Mouse (Mus musculus): ENCODE data around the gene Hmgcl.

Gene Hmgcl

DNA sequence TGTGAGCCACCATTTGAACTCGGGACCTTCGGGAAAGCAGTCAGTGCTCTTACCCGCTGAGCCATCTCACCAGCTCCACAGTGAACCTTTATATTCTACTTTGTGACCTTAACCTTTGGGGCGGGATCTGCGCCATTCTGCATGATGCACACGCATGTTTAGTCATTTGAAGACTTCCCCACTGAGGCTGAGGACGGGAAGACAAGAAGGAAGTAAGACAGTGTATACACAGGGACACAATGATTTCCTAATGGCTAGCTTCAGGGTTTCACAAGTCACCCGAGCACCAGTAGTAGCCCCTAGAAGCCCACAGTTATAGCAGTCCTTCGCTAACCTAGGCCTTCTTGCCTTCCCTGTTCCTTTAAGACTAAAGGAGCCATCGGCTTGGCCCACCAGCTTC, 542 bp upstream of the Hmgcl start:
- TF ChIP-seq GATA4 (IDR thresholded peaks at IDR 0.05; ENCODE audit: insufficient replicate concordance, low read length), result no peak

DNA sequence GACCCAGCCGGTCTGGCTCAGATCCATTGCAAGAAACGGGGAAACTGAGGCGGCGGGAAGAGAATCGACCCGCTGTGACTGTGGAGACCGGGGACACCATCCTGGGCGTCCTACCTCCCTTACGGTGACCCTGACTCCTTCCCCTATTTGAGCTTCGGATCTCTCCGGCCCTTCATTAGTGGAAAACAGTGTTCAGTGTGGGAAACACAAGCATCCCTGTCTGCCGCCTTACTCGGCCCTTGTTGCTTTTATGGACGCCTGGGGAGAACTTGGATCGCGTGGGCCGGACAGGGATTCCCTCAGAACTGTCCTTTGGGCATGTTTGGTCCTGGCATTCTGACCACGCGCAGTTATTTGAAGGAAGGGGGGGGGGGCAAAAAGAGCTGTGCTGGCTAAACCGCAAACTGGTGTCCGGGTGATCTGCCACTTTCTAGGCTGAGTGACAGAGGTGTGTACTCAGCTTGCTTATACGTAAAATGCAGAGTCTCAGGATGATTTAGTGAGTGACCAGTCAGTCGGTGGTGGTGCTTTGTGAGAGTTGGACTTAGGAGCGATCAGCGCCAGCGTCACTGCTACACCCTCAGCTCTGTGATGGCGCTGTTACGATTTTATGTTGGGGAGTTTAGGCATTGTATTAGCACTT, 532 bp downstream of the Hmgcl start:
- no peak for TF ChIP-seq GATA4 (IDR thresholded peaks at IDR 0.05; ENCODE audit: insufficient replicate concordance, low read length)

DNA sequence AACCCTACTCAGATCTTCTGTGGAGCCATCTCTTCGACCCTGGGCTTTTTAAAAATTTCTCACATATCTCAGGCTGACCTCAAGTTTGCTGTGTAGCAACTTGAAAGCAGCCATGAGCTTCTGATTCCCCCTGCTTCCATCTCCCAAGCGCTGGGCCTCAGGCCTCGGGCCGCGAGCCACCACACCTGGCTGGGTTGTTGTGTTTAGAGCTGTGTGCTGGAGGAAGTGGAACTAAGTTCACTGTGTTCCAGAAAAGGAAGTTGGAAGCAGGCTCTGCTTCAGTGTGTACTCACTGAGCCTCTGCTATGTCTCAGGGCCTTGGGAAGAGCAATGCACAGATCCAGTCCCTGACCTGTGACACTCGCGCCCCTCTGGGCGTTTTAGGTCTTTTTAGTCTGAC, 1.9 kb downstream of the Hmgcl start:
- no peak for TF ChIP-seq GATA4 (IDR thresholded peaks at IDR 0.05; ENCODE audit: insufficient replicate concordance, low read length)

DNA sequence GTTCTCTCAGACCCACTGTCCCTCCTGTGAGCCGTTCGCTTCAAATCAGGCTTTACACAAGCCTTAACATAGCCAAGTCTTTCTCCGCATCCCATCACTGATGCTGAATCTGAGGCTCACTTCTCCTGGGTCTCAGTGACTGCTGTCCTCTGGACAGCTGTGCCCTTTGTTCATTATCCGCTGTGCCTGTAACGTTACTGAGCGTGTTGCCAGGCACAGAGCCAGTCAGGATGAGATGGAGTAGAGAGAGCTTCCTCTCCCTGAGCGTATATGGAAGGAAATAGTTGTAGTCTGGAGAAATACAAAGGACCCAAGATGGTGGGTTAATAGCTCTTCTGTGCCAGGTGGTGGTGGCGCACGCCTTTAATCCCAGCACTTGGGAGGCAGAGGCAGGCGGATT, 3.2 kb downstream of the Hmgcl start:
- no peak for TF ChIP-seq GATA4 (IDR thresholded peaks at IDR 0.05; ENCODE audit: insufficient replicate concordance, low read length)

DNA sequence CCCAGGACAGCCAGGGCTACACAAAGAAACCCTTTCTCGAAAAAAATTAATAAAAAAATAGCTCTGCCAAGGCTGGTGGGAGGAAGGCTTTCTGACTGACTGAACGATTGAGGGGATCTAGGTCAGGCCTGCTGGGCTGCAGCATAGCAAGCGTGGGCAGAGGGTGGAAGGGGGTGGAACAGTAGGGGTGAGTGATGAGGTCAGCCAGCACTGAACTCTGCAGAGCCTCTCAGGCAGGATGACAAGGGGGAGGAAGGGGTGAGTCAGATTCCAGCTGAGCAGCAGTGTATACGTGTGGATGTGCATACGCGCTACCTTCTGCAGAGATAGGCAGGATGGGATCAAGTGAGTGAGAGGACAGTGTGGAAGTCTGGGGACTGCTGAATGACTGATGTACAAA, 3.7 kb downstream of the Hmgcl start:
- TF ChIP-seq GATA4 (IDR thresholded peaks at IDR 0.05; ENCODE audit: insufficient replicate concordance, low read length), result no peak

DNA sequence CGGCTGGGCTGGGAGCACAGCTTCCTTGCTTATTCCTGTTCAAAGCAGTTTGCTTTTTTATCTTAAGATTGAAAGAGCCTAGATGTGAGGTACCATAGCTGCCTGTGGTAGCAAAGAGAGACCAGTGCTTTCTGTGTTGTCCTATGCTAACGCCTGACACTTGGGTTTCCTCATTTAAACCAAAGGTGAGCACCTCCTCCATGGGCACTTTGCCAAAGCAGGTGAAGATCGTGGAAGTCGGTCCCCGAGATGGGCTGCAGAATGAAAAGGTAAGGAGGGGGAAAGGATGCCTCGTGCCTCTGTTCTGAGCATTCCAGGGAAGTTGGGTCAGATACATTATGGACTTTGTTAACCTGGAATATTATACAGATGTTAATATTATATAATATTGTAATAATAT, 4.1 kb downstream of the Hmgcl start:
- no peak for TF ChIP-seq GATA4 (IDR thresholded peaks at IDR 0.05; ENCODE audit: insufficient replicate concordance, low read length)

DNA sequence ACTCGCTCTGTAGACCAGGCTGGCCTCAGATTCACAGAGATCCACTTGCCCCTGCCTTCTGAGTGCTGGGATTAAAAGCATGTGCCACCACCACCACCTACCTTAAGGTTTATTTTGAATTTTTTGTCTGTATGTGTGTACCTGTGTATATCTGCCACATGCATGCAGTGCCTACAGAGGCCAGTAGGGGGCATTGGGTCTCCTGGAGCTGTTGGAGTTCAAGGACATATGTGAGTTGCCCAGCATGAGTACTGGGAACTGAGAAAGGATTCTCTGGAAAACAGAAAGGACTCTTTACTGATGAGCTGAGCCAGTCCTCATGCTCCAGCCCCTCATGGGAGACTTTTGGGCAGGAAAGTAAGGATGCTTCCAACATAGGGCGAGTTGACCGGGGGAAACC, 5.3 kb downstream of the Hmgcl start:
- no peak for TF ChIP-seq GATA4 (IDR thresholded peaks at IDR 0.05; ENCODE audit: insufficient replicate concordance, low read length)

DNA sequence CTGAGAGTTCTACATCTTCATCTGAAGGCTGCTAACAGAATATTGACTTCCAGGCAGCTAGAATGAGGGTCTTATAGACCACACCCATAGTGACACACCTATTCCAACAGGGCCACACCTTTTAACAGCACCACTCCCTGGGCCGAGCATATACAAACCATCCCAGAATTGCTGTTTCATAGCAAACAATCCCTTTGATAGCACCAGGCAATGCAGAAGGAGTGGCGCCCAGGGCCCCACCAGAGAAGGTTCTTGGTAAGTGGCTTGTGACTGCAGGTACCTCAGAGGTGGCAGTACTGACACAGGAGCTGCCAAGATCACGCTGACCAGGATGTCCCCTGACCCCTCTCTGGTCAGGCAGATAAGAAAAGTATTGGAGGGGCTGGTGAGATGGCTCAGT, 6.9 kb downstream of the Hmgcl start:
- no peak for TF ChIP-seq GATA4 (IDR thresholded peaks at IDR 0.05; ENCODE audit: insufficient replicate concordance, low read length)

DNA sequence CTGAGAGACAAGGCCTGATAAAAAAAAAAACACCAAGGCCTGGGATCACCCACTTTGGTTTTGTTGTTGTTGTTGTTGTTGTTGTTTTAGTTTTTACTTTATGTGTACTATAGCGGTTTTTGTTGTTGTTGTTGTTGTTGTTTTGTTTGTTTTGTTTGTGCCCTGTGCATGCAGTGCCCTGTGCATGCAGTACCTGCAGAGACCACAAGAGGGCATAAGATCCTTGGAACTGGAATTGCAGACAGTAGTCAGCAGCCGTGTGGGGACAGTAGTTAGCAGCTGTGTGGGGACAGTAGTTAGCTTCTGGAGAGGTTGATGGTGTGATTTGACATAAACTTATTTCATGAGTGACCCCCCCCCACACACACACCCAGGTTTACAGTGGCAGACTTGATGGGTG, 8.0 kb downstream of the Hmgcl start:
- no peak for TF ChIP-seq GATA4 (IDR thresholded peaks at IDR 0.05; ENCODE audit: insufficient replicate concordance, low read length)

DNA sequence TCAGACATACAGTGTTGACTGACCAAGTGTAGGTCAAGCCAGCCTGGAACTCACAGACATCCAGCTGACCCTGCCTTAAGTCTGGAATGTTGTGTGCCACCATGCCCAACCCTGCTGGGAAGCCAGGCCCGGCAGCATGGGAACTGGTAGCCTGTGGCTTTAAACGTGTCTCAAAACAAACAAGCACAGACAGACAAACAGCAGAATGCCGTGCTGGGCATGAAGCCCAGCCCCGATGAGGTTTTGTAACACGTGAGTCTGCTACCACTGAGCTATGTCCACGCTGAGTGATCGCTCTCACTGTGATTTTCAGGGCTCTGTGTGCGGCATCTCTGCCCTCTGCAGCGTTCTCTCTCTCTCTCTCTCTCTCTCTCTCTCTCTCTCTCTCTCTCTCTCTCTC, 9.6 kb downstream of the Hmgcl start:
- no peak for TF ChIP-seq GATA4 (IDR thresholded peaks at IDR 0.05; ENCODE audit: insufficient replicate concordance, low read length)

DNA sequence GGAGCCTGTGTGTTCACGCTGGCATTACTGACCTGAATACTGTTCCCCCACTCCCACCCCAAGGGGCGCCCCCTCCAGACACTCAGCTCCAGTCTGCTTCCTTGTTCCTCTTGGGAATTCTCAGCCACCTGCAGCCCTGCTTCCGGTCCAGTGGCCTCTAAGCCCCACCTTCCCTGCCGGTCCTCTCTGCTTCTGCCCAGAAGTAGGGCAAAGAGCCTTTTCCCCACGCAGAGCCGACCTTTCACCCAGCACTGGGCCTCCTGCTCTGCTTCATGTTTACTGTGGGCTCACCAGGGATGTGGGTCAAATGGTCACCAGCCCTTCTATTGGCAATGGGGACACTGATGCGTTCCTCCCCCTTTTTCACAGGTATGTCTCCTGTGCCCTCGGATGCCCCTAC, 12.1 kb downstream of the Hmgcl start:
- no peak for TF ChIP-seq GATA4 (IDR thresholded peaks at IDR 0.05; ENCODE audit: insufficient replicate concordance, low read length)

DNA sequence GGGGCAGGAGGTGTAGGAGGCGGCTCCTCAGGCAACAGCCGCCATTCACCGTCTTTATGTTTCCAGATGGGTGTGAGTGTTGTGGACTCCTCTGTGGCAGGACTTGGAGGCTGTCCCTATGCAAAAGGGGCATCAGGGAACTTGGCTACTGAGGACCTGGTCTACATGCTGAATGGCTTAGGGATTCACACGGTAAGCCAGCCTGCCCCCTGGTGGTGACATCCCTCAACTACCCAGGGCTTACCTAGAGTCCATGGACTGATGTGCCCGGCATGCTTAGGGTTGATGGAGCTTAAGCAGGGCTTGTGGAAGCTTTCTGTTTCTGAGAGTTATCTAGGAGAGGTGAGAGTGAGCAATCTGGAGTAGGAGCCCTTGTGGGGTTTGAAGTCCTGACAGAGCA, 14.5 kb downstream of the Hmgcl start:
- TF ChIP-seq GATA4 (IDR thresholded peaks at IDR 0.05; ENCODE audit: insufficient replicate concordance, low read length), result no peak

DNA sequence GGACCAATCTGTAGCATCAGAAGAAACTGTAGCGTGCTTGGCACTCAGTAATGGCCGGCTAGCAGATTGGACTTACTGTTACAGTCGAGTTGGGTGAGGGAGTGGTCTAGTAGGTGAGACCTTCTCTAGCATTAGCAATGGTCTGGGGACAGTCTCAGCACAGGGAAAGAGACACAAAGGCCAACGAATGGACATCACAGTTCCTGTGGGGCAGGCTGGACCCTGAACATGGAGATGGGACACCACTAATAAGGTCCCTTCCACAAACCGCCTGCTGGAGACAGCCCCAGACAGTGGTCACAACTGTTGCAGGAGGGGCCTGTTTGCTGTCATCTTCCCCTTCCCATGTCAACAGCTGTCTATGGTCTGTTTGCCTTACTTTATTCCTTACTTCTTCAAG, 15.5 kb downstream of the Hmgcl start:
- TF ChIP-seq GATA4 (IDR thresholded peaks at IDR 0.05; ENCODE audit: insufficient replicate concordance, low read length), result no peak

DNA sequence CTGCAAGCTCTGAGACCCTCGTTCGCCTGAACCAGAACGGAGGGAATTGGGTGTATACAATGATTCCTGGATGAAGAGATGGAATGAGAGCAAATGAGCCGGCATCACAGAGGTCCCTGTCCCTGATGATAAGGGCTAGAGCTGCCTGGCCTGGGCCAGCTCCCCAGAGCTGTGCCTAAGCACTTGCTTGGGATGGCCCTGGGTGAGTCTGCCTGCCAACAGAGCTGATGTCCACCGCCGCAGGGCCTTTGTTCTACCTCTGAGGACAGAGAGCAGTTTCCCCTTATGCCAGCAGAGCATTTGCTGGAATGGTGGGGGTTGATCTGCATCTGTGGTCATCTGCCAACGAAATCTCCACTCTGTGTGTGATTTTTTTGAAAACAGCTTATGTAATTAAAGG, 15.9 kb downstream of the Hmgcl start:
- no peak for TF ChIP-seq GATA4 (IDR thresholded peaks at IDR 0.05; ENCODE audit: insufficient replicate concordance, low read length)

DNA sequence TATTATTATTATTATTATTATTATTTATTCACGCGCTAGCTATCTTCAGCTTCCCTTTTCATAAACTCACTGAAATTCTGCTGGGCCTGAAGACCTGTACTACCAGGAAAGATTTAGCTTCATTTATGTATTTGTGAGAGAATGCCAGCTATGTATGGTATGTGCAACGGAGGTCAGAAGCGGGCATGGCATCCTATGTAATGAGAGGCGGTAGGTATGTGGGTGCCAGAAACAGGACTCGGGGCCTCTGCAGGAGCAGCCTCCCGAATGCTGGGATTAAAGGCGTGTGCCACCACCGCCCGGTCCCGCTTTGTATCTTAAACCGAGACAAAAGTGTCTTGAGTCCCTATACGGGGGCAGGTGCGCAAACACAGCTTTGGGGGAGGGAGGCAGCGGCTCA, 16.7 kb downstream of the Hmgcl start:
- TF ChIP-seq GATA4 (IDR thresholded peaks at IDR 0.05; ENCODE audit: insufficient replicate concordance, low read length), result no peak

DNA sequence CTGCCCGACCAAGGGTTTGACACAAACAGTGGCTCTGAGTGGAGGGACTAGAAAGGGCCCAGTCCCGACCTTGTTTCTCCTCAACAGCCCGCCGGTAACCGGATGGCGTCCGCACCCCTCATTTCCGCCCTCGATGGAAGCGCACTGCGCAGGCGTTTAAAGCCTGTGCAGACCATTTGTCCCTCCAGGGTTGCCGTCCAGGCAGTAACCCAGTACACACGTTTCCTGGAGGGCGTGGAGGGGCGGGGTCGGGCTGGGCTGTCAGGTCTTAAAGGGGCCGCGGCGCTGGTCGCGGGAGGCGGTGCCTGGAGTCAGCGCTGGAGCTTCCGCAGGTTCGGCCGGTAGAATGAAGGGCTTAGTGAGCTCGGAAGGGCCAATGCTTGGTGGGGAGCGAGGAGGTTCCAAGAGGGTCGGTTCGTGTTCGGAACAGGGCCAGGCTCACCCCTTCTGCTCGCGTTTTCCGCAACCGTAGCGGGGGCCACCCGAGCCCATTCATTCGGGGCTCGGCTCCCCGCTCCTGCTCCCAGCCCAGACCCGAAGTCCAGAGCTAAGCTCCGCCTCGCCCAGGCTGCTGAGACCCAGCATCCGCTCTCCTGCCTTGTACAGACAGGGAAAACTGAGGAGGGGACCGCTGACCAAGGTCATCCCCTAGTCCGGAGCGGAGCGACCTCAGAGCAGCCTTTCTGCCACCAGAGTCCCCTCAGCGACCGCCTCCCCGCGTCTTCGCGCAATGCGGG, 17.4 kb downstream of the Hmgcl start, which contains the start of gene Gale:
Gale (plus strand) TSS at position 271 of the 737 bp plus-strand sequence.
- peak; percentile 43; the same call in 1 of the 2 replicates for TF ChIP-seq GATA4 (IDR thresholded peaks at IDR 0.05; ENCODE audit: insufficient replicate concordance, low read length)

DNA sequence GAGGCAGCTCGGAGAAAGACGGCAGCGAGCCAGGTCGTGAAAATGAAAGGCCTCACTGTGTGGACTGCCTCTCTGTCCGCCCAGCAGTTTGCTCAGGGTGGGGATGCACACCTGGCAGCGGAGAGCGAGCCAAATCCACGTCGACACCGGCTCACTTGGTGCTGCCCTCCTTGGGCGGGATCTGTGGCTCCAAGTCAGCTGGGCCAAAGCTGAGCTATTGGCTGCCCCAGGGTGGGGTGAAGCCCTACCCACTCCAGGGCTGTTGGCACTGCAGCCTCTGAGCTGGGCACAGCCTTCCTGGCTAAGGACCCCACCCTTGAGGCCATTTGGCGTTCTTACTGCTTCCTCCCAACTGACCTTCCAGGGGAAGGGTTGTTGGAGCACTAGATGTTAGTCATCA, 18.2 kb downstream of the Hmgcl start:
- no peak for TF ChIP-seq GATA4 (IDR thresholded peaks at IDR 0.05; ENCODE audit: insufficient replicate concordance, low read length)
